Mouse (Mus musculus): ENCODE data around the gene Trim11. TPM values are rescaled to one million over a fixed set of nuclear protein-coding genes. Genes with fewer than 3 reads are reported as not detected.

The Trim11 gene
- total RNA-seq, 1 experiment = 29.6 TPM

- TF ChIP-seq ZNF384 (IDR thresholded peaks at IDR 0.05; ENCODE audit: low read depth, low read length) = no peak
- TF ChIP-seq MAFK (IDR thresholded peaks at IDR 0.05; ENCODE audit: insufficient read depth, low read depth, low read length) = no peak
- no peak for TF ChIP-seq CHD2 (IDR thresholded peaks at IDR 0.05; ENCODE audit: low read depth, low read length)
- TF ChIP-seq ZC3H11A (IDR thresholded peaks at IDR 0.05; ENCODE audit: borderline replicate concordance, low read depth, low read length) = no peak
- TF ChIP-seq HCFC1 (IDR thresholded peaks at IDR 0.05; ENCODE audit: borderline replicate concordance, insufficient read depth, low read length) = no peak
- Histone ChIP-seq H3K4me1 (ENCODE audit: control insufficient read depth in 2 of 2, insufficient read depth in 2 of 2, low read length in 2 of 2, poor library complexity in 1 of 2) (peaks cover 0 to 3% of the 10 kb centered on the region in 2 experiments; a peak in 1 of 4 replicates), H3K27ac (ENCODE audit: insufficient read depth, low read depth, low read length, poor library complexity, severe bottlenecking) (peak overlapping the region; percentile 92), H3K9me3 (ENCODE audit: control insufficient read depth, insufficient read depth, low read depth, low read length) (no peaks in the 10 kb centered on the region), H3K4me3 (ENCODE audit: insufficient read depth in 1 of 2, low read depth in 1 of 2, low read length in 2 of 2, poor library complexity in 1 of 2, severe bottlenecking in 1 of 2) (peak overlapping the region; percentile 65 to 94), H3K9ac (ENCODE audit: insufficient read depth, low read depth, low read length, poor library complexity, severe bottlenecking) (peak overlapping the region; percentile 94), H3K36me3 (ENCODE audit: control insufficient read depth, insufficient read depth, low read length, poor library complexity, severe bottlenecking) (peaks cover 5% of the 10 kb centered on the region; the same call in 1 of the 2 replicates)
- in situ Hi-C loops (cut with MboI; ENCODE audit: low sequenced_read_pairs in 2 of 2, unreplicated experiment in 2 of 2) = no loop called here
- no peak for DNase-seq (ENCODE audit: low read depth, low spot score)
These were observed 22.6 kb upstream of the Trim11 start for GRCm38 (mm10) chr11:58955143-58955867.

- Histone ChIP-seq H3K36me3 (ENCODE audit: control insufficient read depth, insufficient read depth, low read length, poor library complexity, severe bottlenecking) (peaks cover 5% of the 10 kb centered on the region; the same call in 1 of the 2 replicates), H3K4me3 (ENCODE audit: insufficient read depth in 1 of 2, low read depth in 1 of 2, low read length in 2 of 2, poor library complexity in 1 of 2, severe bottlenecking in 1 of 2) (peak overlapping the region; percentile 65 to 94), H3K4me1 (ENCODE audit: control insufficient read depth in 2 of 2, insufficient read depth in 2 of 2, low read length in 2 of 2, poor library complexity in 1 of 2) (peaks cover 0 to 3% of the 10 kb centered on the region in 2 experiments; a peak in 1 of 4 replicates)
These were observed 22.0 kb upstream of the Trim11 start for GRCm38 (mm10) chr11:58955868-58956257.

GRCm38 (mm10) chr11:58957226-58957914, 20.5 kb upstream of the Trim11 start:
- Histone ChIP-seq H3K4me3 (ENCODE audit: insufficient read depth in 1 of 2, low read depth in 1 of 2, low read length in 2 of 2, poor library complexity in 1 of 2, severe bottlenecking in 1 of 2) (no peak overlapping the region), H3K36me3 (ENCODE audit: control insufficient read depth, insufficient read depth, low read length, poor library complexity, severe bottlenecking) (peaks cover 5% of the 10 kb centered on the region; the same call in 1 of the 2 replicates), H3K27ac (ENCODE audit: insufficient read depth, low read depth, low read length, poor library complexity, severe bottlenecking) (no peak overlapping the region), H3K9ac (ENCODE audit: insufficient read depth, low read depth, low read length, poor library complexity, severe bottlenecking) (no peak overlapping the region), H3K4me1 (ENCODE audit: control insufficient read depth in 2 of 2, insufficient read depth in 2 of 2, low read length in 2 of 2, poor library complexity in 1 of 2) (peaks cover 0 to 3% of the 10 kb centered on the region in 2 experiments; a peak in 2 of 4 replicates), H3K9me3 (ENCODE audit: control insufficient read depth, insufficient read depth, low read depth, low read length) (no peaks in the 10 kb centered on the region)
- in situ Hi-C loops (cut with MboI; ENCODE audit: low sequenced_read_pairs in 2 of 2, unreplicated experiment in 2 of 2) = no loop called here
- TF ChIP-seq ZC3H11A (IDR thresholded peaks at IDR 0.05; ENCODE audit: borderline replicate concordance, low read depth, low read length) = no peak
- TF ChIP-seq ZNF384 (IDR thresholded peaks at IDR 0.05; ENCODE audit: low read depth, low read length) = no peak
- TF ChIP-seq CHD2 (IDR thresholded peaks at IDR 0.05; ENCODE audit: low read depth, low read length) = no peak
- TF ChIP-seq HCFC1 (IDR thresholded peaks at IDR 0.05; ENCODE audit: borderline replicate concordance, insufficient read depth, low read length) = no peak
- TF ChIP-seq MAFK (IDR thresholded peaks at IDR 0.05; ENCODE audit: insufficient read depth, low read depth, low read length) = no peak
- no peak for DNase-seq (ENCODE audit: low read depth, low spot score)

More at GRCm38 (mm10) chr11:58955868-58956257, 22.0 kb upstream of the Trim11 start:
- TF ChIP-seq CHD2 (IDR thresholded peaks at IDR 0.05; ENCODE audit: low read depth, low read length) = no peak
- Histone ChIP-seq H3K9me3 (ENCODE audit: control insufficient read depth, insufficient read depth, low read depth, low read length) (no peaks in the 10 kb centered on the region), H3K9ac (ENCODE audit: insufficient read depth, low read depth, low read length, poor library complexity, severe bottlenecking) (no peak overlapping the region), H3K27ac (ENCODE audit: insufficient read depth, low read depth, low read length, poor library complexity, severe bottlenecking) (no peak overlapping the region)
- in situ Hi-C loops (cut with MboI; ENCODE audit: low sequenced_read_pairs in 2 of 2, unreplicated experiment in 2 of 2) = no loop called here
- DNase-seq (ENCODE audit: low read depth, low spot score) = no peak

- in situ Hi-C loops (cut with MboI; ENCODE audit: low sequenced_read_pairs in 2 of 2, unreplicated experiment in 2 of 2) = no loop called here
- Histone ChIP-seq H3K4me3 (ENCODE audit: insufficient read depth in 1 of 2, low read depth in 1 of 2, low read length in 2 of 2, poor library complexity in 1 of 2, severe bottlenecking in 1 of 2) (no peak overlapping the region), H3K4me1 (ENCODE audit: control insufficient read depth in 2 of 2, insufficient read depth in 2 of 2, low read length in 2 of 2, poor library complexity in 1 of 2) (peaks cover 0 to 3% of the 10 kb centered on the region in 2 experiments; a peak in 2 of 4 replicates), H3K9ac (ENCODE audit: insufficient read depth, low read depth, low read length, poor library complexity, severe bottlenecking) (no peak overlapping the region), H3K27ac (ENCODE audit: insufficient read depth, low read depth, low read length, poor library complexity, severe bottlenecking) (no peak overlapping the region), H3K36me3 (ENCODE audit: control insufficient read depth, insufficient read depth, low read length, poor library complexity, severe bottlenecking) (peaks cover 5% of the 10 kb centered on the region; the same call in 1 of the 2 replicates), H3K9me3 (ENCODE audit: control insufficient read depth, insufficient read depth, low read depth, low read length) (no peaks in the 10 kb centered on the region)
- DNase-seq (ENCODE audit: low read depth, low spot score) = no peak
- no peak for TF ChIP-seq ZNF384 (IDR thresholded peaks at IDR 0.05; ENCODE audit: low read depth, low read length)
- TF ChIP-seq MAFK (IDR thresholded peaks at IDR 0.05; ENCODE audit: insufficient read depth, low read depth, low read length) = no peak
- no peak for TF ChIP-seq ZC3H11A (IDR thresholded peaks at IDR 0.05; ENCODE audit: borderline replicate concordance, low read depth, low read length)
- TF ChIP-seq HCFC1 (IDR thresholded peaks at IDR 0.05; ENCODE audit: borderline replicate concordance, insufficient read depth, low read length) = no peak
- TF ChIP-seq CHD2 (IDR thresholded peaks at IDR 0.05; ENCODE audit: low read depth, low read length) = no peak
These were observed 19.4 kb upstream of the Trim11 start for GRCm38 (mm10) chr11:58958536-58958935.

All from ES-E14 (cell line).